Mouse (Mus musculus) spleen, adult 2 months (tissue): ENCODE measurements around the gene Etfbkmt.

Experiments
- CTCF ChIP-seq: fragments of 200-500 bp; IDR thresholded peaks from 2 replicates; pipeline ENCODE4 v1.5.1; 2011; ENCODE audit warnings: mild to moderate bottlenecking, inconsistent platforms; ENCODE audit not compliant: insufficient read depth, insufficient read length, insufficient replicate concordance; ENCODE audit errors: extremely low read depth
- POLR2A ChIP-seq: fragments of 200-500 bp; IDR thresholded peaks from 2 replicates; pipeline ENCODE4 v1.6.1; 2011; ENCODE audit warnings: low read depth, low read length, inconsistent platforms

DNA sequence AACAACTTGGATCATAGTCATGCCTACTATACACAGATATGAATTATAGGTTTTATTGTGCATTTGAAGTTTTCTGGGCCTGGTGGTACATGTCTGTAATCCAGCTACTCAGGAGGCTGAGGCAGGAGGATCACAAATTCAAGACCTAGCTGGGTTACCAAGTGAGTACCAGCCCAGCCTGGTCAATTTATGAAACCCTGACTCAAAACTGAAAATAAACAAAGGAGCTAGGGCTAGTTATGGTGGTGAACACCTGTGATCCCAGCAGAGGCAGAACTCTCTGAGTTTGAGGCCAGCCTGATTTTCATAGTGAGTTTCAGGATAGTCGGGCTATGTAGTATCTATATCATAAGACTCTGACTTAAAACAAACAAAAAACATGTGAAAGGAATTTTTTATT lies 42.4 kb upstream of the Etfbkmt start:
- TF ChIP-seq POLR2A (no peak), CTCF (no peak)
